Mouse (Mus musculus) retina, postnatal 1 day (tissue): ENCODE data around the gene Strn3.
"Not testable (repeated sequence)": the region's sequence is repeated elsewhere in the genome, so short reads cannot be mapped to it uniquely, and the experiment has no call there.

Experiments used
- DNase-seq: peaks from one replicate; pipeline ENCODE4 v3.0.0-alpha.2; 2012

Strn3 gene

DNA sequence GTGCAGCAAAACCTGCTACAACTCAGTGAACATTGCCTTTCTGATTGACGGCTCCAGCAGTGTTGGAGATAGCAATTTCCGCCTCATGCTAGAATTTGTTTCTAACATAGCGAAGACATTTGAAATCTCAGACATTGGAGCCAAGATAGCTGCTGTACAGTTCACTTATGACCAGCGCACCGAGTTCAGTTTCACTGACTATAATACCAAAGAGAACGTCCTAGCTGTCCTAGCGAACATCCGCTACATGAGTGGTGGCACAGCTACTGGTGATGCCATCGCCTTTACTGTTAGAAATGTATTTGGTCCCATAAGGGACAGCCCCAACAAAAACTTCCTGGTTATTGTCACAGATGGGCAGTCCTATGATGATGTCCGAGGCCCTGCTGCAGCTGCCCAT, 88.4 kb downstream of the Strn3 start:
- no peak for DNase-seq

DNA sequence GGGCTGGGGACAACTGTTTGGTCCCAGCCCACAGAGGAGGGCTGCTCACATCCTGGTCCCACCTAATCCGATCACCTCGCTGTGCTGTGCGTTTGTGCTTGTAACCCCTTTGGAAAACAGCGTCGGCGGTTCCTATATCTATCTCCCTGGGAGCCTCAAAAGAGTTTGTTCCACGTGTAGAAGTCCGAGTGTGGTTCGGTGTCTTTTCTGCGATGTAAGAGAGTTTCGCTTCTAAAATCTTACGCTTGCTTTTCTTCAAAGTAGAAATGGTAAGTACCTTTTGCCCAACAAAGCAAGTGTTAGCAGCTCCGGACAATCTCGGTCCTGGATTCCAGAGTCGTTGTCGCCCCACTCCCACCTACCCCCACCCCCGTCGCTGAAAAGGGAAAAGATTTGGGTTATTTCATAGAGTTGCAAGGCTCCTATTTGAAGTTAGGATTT, 97.6 kb downstream of the Strn3 start:
- DNase-seq, result no peak

DNA sequence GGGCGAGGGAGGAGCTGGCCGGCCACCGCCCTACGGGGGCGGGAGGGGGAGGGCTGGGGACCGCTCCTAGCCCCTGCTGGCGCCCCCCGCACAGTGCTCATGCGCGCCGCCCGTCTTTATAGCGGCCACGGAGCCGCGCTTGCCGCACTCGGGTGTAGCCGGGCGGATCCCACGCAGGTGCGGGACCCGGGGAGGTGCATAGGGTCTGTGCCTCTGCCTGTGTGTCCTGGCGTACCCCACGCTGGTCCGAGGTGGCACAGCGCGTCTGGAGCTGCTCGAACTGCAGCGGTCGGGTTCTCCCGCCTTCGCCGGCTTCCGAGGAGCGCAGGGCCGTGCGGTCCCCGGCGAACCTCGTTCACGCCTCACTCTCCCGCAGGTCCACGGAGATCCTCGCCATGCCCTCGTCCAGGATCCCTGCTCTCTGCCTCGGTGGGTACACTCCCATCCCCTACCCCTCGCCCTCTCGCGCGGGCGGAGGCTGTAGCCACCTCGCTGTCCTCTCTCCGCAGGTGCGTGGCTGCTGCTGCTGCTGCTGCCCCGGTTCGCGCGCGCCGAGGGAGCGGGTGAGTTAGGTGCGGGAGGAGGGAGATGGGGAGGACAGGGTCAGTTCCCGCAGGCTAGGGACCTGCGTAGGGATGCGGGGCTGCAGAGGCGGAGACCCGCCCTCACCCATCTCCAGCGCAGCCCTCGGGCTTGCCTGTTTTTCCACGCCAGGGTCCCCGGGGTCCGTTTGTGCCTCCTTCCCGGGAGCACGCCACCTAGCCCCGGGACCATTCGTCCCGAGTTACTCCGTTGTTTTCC, 98.3 kb downstream of the Strn3 start, which contains the start of gene Coch:
Gene Coch (plus strand): TSS at position 113 of the 801 bp plus-strand sequence.
- peak; percentile 75 for DNase-seq

- no peak for DNase-seq
These were observed 98.8 kb downstream of the Strn3 start for GRCm38 (mm10) chr12:51592888-51593228.

DNA sequence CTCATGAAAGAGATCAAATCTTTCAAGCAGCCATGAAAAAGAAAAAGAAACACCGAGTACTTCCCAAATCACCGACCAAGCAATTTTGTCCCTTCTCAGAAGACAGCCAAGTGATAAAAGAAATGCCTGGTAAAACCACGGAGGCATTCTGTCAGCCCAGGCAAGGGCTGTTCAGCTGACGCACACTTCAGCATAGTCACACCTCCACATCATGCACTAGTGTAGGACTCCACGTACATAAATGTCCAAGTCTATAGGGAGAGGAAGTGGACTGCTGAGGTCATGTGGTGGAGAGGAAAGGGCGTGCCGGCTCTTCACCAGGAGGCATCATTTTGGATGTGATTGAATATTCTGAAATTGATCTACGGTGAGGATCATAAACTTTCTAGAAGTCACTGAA, 99.8 kb downstream of the Strn3 start:
- no peak for DNase-seq

GRCm38 (mm10) chr12:51589263-51589662, 102.4 kb downstream of the Strn3 start:
- DNase-seq, result no peak

- DNase-seq, result not testable (repeated sequence)
These were observed 113.9 kb downstream of the Strn3 start for GRCm38 (mm10) chr12:51577816-51578215.

DNA sequence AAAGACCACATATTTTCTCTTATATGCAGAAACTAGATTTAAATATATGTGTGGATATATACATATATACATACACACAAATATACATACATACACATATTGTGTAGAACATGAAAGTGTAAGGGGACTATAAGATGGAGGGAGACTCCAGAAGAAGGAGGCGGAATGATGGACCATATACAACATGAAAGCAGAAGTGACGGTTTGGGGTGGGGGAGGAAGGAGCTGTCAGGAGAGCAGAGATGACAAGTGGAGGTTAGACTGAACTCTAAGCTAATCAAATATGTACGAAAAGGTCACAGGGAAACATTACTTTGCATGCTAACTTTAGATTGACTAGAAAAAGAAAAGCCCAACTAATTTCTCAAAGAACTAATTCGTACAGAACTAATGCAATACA, 119.0 kb downstream of the Strn3 start:
- DNase-seq, result no peak

DNA sequence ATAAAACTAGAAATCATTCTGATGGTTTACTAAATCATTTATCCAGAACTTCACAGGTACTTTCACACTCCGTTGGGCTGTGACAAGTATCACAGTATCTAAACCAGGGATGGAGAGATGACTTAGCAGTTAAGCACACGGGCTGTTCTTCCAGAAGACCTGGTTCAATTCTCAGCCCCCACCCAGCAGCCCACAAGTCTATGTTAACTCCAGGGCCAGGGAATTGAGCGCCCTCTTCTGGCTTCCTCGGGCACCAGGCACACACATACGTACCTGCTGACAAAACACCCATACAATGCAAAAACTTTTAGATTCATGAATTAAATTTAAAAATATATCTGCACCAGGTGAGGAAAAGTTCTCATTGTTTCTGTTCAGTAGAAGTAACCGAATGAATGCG, 121.8 kb downstream of the Strn3 start:
- no peak for DNase-seq

DNA sequence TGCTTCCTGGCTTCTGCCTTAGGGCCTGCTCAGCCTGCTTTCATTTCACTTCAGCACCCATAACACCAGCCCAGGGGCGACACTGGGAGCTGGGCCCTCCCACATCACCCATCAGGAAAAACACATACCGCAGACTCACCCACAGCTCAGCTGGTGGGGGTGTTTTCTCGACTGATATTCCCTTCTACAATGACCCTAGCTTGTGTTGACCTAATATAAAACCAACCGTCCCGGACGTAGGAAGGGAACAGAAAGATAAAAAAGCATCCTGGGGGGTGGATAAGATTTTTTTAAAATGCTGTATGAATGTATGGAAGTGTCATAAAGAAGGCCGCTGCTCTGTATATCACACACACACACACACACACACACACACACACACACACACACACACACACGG, 122.2 kb downstream of the Strn3 start:
- no peak for DNase-seq

DNA sequence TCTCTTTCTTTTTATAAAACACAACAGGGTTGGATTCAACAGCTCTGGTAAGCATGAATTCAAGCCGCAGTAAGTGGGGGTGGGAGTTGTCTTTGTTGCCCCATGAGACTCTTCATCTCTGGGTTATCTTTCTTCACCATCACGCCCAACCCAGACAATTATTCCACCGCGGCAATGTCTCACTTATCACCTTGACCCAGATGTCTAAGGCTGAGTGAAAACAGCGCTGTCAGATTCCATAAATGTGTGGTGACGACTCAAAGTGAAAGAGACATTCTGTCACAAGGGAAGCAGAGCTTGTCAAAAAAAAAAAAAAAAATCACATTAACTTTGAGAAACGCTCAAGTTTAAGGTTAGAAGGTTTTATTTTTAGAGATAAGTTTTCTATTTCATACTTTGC, 124.5 kb downstream of the Strn3 start:
- no peak for DNase-seq

DNA sequence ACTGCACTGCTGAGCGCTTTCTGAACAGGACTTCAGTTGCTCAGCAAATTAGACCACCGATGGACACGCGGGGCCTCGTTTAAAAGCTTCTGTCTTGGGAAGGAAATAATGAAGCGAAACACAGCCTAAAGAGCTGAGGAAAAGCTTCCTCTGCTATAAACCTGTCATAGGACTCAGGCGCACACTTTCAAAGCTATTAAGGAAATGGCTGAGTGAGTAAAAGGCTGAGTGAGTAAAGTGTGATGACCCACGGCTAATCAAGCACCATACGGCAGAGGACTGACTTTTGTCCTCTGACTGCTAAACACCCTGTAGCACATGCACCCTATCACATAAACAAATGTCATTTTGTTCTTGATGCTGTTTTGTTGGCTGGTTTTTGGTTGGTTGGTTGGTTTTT, 130.3 kb downstream of the Strn3 start:
- DNase-seq, result no peak
